ENCODE assay signal across 8 mouse cellular contexts in the genomic region with DNA sequence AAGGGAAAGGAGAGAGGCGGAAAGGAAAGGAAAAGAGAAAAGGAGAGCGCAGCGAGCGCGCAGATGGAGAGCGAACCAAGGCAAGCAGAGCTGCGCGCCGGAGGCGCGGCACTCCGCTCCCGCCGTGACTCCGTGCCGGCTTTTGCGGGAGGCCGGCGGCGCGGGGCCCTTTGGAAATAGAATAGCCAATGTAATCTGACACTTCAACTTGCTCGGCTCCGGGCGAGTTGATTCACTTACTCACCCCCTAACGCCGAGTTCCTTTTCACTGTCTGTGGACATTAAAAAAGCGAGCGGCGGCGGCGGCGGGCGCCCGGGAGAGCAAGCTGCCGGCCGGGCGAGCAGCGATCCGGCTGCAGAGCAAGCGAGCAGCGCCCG. TPM values are rescaled to one million over a fixed set of nuclear protein-coding genes. Genes with fewer than 3 reads are reported as not detected.
DNase-seq lines count a peak whose midpoint lies in the region; ATAC-seq and TF ChIP-seq lines count a peak whose summit lies in the region.

A gene (plus strand): TSS at position 170 of the 378 bp plus-strand sequence.

- H3K27ac ChIP-seq in ES-E14 (ENCODE audit: insufficient read depth, low read depth, low read length, poor library complexity, severe bottlenecking), result no peak within 1 kb of the TSS
- peak within 1 kb of the TSS; percentile 100 for H3K27ac ChIP-seq in hindbrain, embryonic 11.5 days (ENCODE audit: low read depth, low read length)
- H3K27ac ChIP-seq in lung, postnatal 0 days (ENCODE audit: low read length), result peak within 1 kb of the TSS; percentile 99

- H3K36me3 ChIP-seq in ES-E14 (ENCODE audit: control insufficient read depth, insufficient read depth, low read length, poor library complexity, severe bottlenecking), result no peaks in the 10 kb centered on the region
- H3K36me3 ChIP-seq in hindbrain, embryonic 11.5 days (ENCODE audit: control insufficient read depth, insufficient read depth, low read length), result no peaks in the 10 kb centered on the region
- no peaks in the 10 kb centered on the region for H3K36me3 ChIP-seq in lung, postnatal 0 days (ENCODE audit: insufficient read depth, low read length)

- WGBS in hindbrain, embryonic 11.5 days, result under 1% methylated on average over 42 of the region's 42 CpGs
- WGBS in lung, postnatal 0 days, result under 1% methylated on average over 40 of the region's 42 CpGs

- no peaks in the 10 kb centered on the region for H3K27me3 ChIP-seq in hindbrain, embryonic 11.5 days (ENCODE audit: control insufficient read depth, insufficient read depth, low read length)
- H3K27me3 ChIP-seq in lung, postnatal 0 days (replicated peaks; ENCODE audit: insufficient read depth, low read length), result no peaks in the 10 kb centered on the region

- H3K9me3 ChIP-seq in ES-E14 (ENCODE audit: control insufficient read depth, insufficient read depth, low read depth, low read length), result no peaks in the 10 kb centered on the region
- no peaks in the 10 kb centered on the region for H3K9me3 ChIP-seq in hindbrain, embryonic 11.5 days (ENCODE audit: control insufficient read depth, low read length)
- H3K9me3 ChIP-seq in lung, postnatal 0 days (ENCODE audit: low read length), result no peaks in the 10 kb centered on the region

- in situ Hi-C loops in ES-E14 (cut with MboI; ENCODE audit: low sequenced_read_pairs in 2 of 2, unreplicated experiment in 2 of 2), result no loop called here

- DNase-seq in ES-E14 (ENCODE audit: low read depth, low spot score), result peak; percentile 81
- DNase-seq in cerebellum, adult 9-10 months, result peak; percentile 92
- peak; percentile 69 to 88 for DNase-seq in frontal cortex, adult 2 months (ENCODE audit: extremely low spot score in 1 of 2, low spot score in 1 of 2)
- peak; percentile 94 for DNase-seq in hindbrain, embryonic 11.5 days (ENCODE audit: low spot score)
- DNase-seq in layer of hippocampus, adult 9-11 months, result peak; percentile 84
- DNase-seq in lung, postnatal 0 days (ENCODE audit: low spot score), result peak; percentile 97
- peak; percentile 86 for DNase-seq in ovary, postnatal 10 days (ENCODE audit: low spot score)
- peak; percentile 81 to 85 for DNase-seq in thymus, postnatal 10 days (ENCODE audit: low spot score in 2 of 2)

- TF ChIP-seq EP300 in lung, postnatal 0 days (IDR thresholded peaks at IDR 0.05), result no peak

- peak; percentile 41 for ATAC-seq in hindbrain, embryonic 11.5 days (ENCODE audit: low FRiP score)
- peak; percentile 50 for ATAC-seq in lung, postnatal 0 days

- H3K4me3 ChIP-seq in ES-E14 (ENCODE audit: insufficient read depth in 1 of 2, low read depth in 1 of 2, low read length in 2 of 2, poor library complexity in 1 of 2, severe bottlenecking in 1 of 2), result peak within 1 kb of the TSS; percentile 68 to 70
- H3K4me3 ChIP-seq in hindbrain, embryonic 11.5 days (ENCODE audit: low read depth, low read length), result peak within 1 kb of the TSS; percentile 99
- peak within 1 kb of the TSS; percentile 96 for H3K4me3 ChIP-seq in lung, postnatal 0 days (ENCODE audit: low read depth, low read length)

- TF ChIP-seq CTCF in lung, postnatal 0 days (IDR thresholded peaks at IDR 0.05), result no peak

- peak within 1 kb of the TSS; percentile 33 for H3K9ac ChIP-seq in ES-E14 (ENCODE audit: insufficient read depth, low read depth, low read length, poor library complexity, severe bottlenecking)
- H3K9ac ChIP-seq in hindbrain, embryonic 11.5 days (ENCODE audit: low read depth, low read length), result peak within 1 kb of the TSS; percentile 100
- H3K9ac ChIP-seq in lung, postnatal 0 days (replicated peaks; ENCODE audit: low read depth), result peak within 1 kb of the TSS; percentile 96

- peaks cover 0 to 8% of the 10 kb centered on the region in 2 experiments; a peak in 2 of 4 replicates for H3K4me1 ChIP-seq in ES-E14 (ENCODE audit: control insufficient read depth in 2 of 2, insufficient read depth in 2 of 2, low read length in 2 of 2, poor library complexity in 1 of 2)
- peaks cover 22% of the 10 kb centered on the region for H3K4me1 ChIP-seq in hindbrain, embryonic 11.5 days (replicated peaks; ENCODE audit: control insufficient read depth, insufficient read depth, low read length)
- peaks cover 20% of the 10 kb centered on the region for H3K4me1 ChIP-seq in lung, postnatal 0 days (ENCODE audit: insufficient read depth, low read depth, low read length)

- peak within 1 kb of the TSS; percentile 78 for H3K4me2 ChIP-seq in hindbrain, embryonic 11.5 days (replicated peaks; ENCODE audit: low read depth, low read length)
- H3K4me2 ChIP-seq in lung, postnatal 0 days (replicated peaks; ENCODE audit: low read depth, low read length), result peak within 1 kb of the TSS; percentile 78

TF ChIP-seq in ES-E14, 5 proteins besides CTCF, POLR2A, EP300 and RAD21:
- TF ChIP-seq CHD2 (IDR thresholded peaks at IDR 0.05; ENCODE audit: low read depth, low read length) (no peak), HCFC1 (IDR thresholded peaks at IDR 0.05; ENCODE audit: borderline replicate concordance, insufficient read depth, low read length) (peak; percentile 67)

RNA-seq across cellular contexts. Expression of the gene that starts here (rescaled TPM):
- 10.5 and 16.9 TPM in 2 replicates for total RNA-seq in ES-E14 (2012; rRNA removed)
- 39.1 and 45.9 TPM in 2 replicates for polyA plus RNA-seq in frontal cortex, adult 2 months (2012; rRNA removed)
- 47.5 and 57.0 TPM in 2 replicates for polyA plus RNA-seq in hindbrain, embryonic 11.5 days (2014; fragmentation: Nextera tagmentation; extraction: Ambion mirVana)
- polyA plus RNA-seq in lung, postnatal 0 days (2015; fragmentation: Nextera tagmentation; extraction: Ambion mirVana), result 18.0 and 20.2 TPM in 2 replicates

Comparison
In these comparisons a context has a peak if more than half of its experiments do, and no peak if none do; other contexts are left out.
1. H3K9ac ChIP-seq: peak in every context shown above with its lines; median percentile 100 in hindbrain, embryonic 11.5 days; 96 in lung, postnatal 0 days; 33 in ES-E14.